Comparison of ENCODE assay signal across 12 mouse cellular contexts in the genomic region with DNA sequence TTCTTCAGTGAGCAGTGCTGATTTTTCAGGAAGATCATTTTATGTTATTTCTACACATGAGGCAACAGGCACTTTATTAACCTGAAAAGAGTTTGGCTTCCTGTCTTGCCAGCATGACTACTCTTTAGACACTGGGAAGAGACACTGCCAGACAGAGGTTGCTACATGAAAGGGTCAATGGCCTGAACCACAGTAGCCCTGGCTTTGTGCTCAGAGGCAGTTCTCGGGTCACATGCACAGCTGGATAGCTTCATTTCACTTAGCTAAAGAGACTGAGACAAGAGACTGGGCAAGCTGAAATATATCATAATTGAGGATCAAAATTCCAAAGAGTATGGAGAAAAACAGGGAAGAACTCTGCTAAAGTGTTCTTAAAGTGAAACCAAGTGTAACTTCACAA.
"Had no signal": no experiment of that assay in that cellular context is flagged by ENCODE, and none has a peak within 500 bp of the region (broad histone marks: within the 10 kb centered on the region; RNA-seq: fewer than 3 reads in every experiment).

No protein-coding gene starts in this region.

- H3K36me3 ChIP-seq: limb, embryonic 15.5 days; midbrain, embryonic 15.5 days; neural tube, embryonic 12.5 days; stomach, embryonic 15.5 days had no signal

- H3K27ac ChIP-seq: kidney, postnatal 0 days; limb, embryonic 15.5 days; midbrain, embryonic 15.5 days; neural tube, embryonic 12.5 days had no signal

- DNase-seq: kidney, adult 18-20 months; layer of hippocampus, adult 9-11 months; layer of hippocampus, postnatal 36 days; lung, embryonic 14.5 days; thymus, postnatal 36 days had no signal

- ATAC-seq: midbrain, embryonic 15.5 days had no signal

- H3K4me2 ChIP-seq: limb, embryonic 15.5 days; lung, embryonic 14.5 days; midbrain, embryonic 11.5 days; midbrain, embryonic 15.5 days; neural tube, embryonic 12.5 days; stomach, embryonic 15.5 days had no signal

- H3K9ac ChIP-seq: limb, embryonic 15.5 days; lung, embryonic 14.5 days; midbrain, embryonic 15.5 days; neural tube, embryonic 12.5 days; stomach, embryonic 15.5 days had no signal

- H3K4me1 ChIP-seq: midbrain, embryonic 15.5 days; neural tube, embryonic 12.5 days had no signal

- H3K27me3 ChIP-seq: limb, embryonic 15.5 days; megakaryocyte, embryonic 14.5 days; midbrain, embryonic 15.5 days; stomach, embryonic 15.5 days had no signal

- H3K9me3 ChIP-seq: limb, embryonic 15.5 days; midbrain, embryonic 15.5 days; neural tube, embryonic 12.5 days; stomach, embryonic 15.5 days had no signal

- H3K4me3 ChIP-seq: limb, embryonic 15.5 days; megakaryocyte, embryonic 14.5 days; midbrain, embryonic 15.5 days; neural tube, embryonic 12.5 days; stomach, embryonic 15.5 days had no signal
